Mouse (Mus musculus): ENCODE results near the gene Kat2b.
"Not testable (repeated sequence)": the region's sequence is repeated elsewhere in the genome, so short reads cannot be mapped to it uniquely, and the experiment has no call there.

- not testable (repeated sequence) for TF ChIP-seq HCFC1 (IDR thresholded peaks at IDR 0.05; ENCODE audit: borderline replicate concordance, insufficient read depth, low read length); CHD2 (IDR thresholded peaks at IDR 0.05; ENCODE audit: low read depth, low read length); ZNF384 (IDR thresholded peaks at IDR 0.05; ENCODE audit: low read depth, low read length); MAFK (IDR thresholded peaks at IDR 0.05; ENCODE audit: insufficient read depth, low read depth, low read length)
Measured at GRCm38 (mm10) chr17:53539351-53539750, 27.3 kb upstream of the Kat2b start, which contains the start of gene Pp2d1.
